Mouse (Mus musculus) forebrain, postnatal 0 days (tissue): ENCODE measurements around the gene Rcor2. TPM values are rescaled to one million over a fixed set of nuclear protein-coding genes. Genes with fewer than 3 reads are reported as not detected.

ENCODE experiments used
- ATAC-seq: fragments of 200-750 bp; cut with Nextera tagmentation; 2 replicates; pipeline ENCODE4 v1.8.0; 2017; ENCODE audit warnings: mild to moderate bottlenecking, moderate library complexity
- DNase-seq: peaks from one replicate; pipeline ENCODE4 v3.0.0-alpha.2; 2015
- H3K27ac ChIP-seq: fragments of 300-500 bp; sonication (generic); 2 replicates; pipeline ENCODE4 v1.5.1; 2014; ENCODE audit warnings: low read depth, mild to moderate bottlenecking, antibody characterized with exemption, low read length, moderate library complexity, mixed read lengths
- H3K27me3 ChIP-seq: fragments of 300-500 bp; sonication (generic); 2 replicates; pipeline ENCODE4 v1.6.1; 2014; ENCODE audit warnings: mild to moderate bottlenecking, low read length, mixed read lengths; ENCODE audit not compliant: insufficient read depth
- H3K36me3 ChIP-seq: fragments of 300-500 bp; sonication (generic); 2 replicates; pipeline ENCODE4 v1.6.1; 2014; ENCODE audit warnings: mild to moderate bottlenecking, moderate library complexity; ENCODE audit not compliant: insufficient read depth
- H3K4me1 ChIP-seq: fragments of 300-500 bp; sonication (generic); 2 replicates; pipeline ENCODE4 v1.6.1; 2014; ENCODE audit warnings: antibody characterized with exemption; ENCODE audit not compliant: insufficient read depth
- H3K4me2 ChIP-seq: fragments of 300-500 bp; sonication (generic); 2 replicates; pipeline ENCODE4 v1.6.1; 2014; ENCODE audit warnings: low read depth, mild to moderate bottlenecking, moderate library complexity
- H3K4me3 ChIP-seq: fragments of 300-500 bp; sonication (generic); 2 replicates; pipeline ENCODE4 v1.5.1; 2014; ENCODE audit warnings: low read depth, low read length, mixed read lengths
- H3K9ac ChIP-seq: fragments of 300-500 bp; sonication (generic); 2 replicates; pipeline ENCODE4 v1.6.1; 2014; ENCODE audit warnings: mild to moderate bottlenecking
- H3K9me3 ChIP-seq: fragments of 300-500 bp; sonication (generic); 2 replicates; pipeline ENCODE4 v1.6.1; 2016; ENCODE audit warnings: low read length
- CTCF ChIP-seq: sonication (generic); IDR thresholded peaks from 2 replicates; pipeline ENCODE4 v1.5.1; 2016; ENCODE audit warnings: antibody characterized with exemption, control low read depth, low read depth
- WGBS: fragments of 180-500 bp; shearing (Covaris S2); extraction: QIAGEN DNeasy Blood & Tissue Kit; methylation state at CpG from one replicate; pipeline ENCODE4 v1.1.7; 2014; 5-methylcytosine and 5-hydroxymethylcytosine counted together
- polyA plus RNA-seq: library from polyadenylated mRNA; unstranded; fragments of >200 nt; fragmentation: Nextera tagmentation; extraction: Ambion mirVana; gene quantifications from 2 replicates; pipeline ENCODE4 v1.2.1, GENCODE M21; 2015
- total RNA-seq: library from RNA; depleted of rRNA; stranded (reverse); fragments of >200 nt; gene quantifications from 2 replicates; pipeline ENCODE4 v1.2.3, GENCODE M21; 2014; rRNA removed

The Rcor2 gene
- 41.9 and 49.6 TPM in 2 replicates for total RNA-seq
- 13.7 and 14.5 TPM in 2 replicates for polyA plus RNA-seq

DNA sequence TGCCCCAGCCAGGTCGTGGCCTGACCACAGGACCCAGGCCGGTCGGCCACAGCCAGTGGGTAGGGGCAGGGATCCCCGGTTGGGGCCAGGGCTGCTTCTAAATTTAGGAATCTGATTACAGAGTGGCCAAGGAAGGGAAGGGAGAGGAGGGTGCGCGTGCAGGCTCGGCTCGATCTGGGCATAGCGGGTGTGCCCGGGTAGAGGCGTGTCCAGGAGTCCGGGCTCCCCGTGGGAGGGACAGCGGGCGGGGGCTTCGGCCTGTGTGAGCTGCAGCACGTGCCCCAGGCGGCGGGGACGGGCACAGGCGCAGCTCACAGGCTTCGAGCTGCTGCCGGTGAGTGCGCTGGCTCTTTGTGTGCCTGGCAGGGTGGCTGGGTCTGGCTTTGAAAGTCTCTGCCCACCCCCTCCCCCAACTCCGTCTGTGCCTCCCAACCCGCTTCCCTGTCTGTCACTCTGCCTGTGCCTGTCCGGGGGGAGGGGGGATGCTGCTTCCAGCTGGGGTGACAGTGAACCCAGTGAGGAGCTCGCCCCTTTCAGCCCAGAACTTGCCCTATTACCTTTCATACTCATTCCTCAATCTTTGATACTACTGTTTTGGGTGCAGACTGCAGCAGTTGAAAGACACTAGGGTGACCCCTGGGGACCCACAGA, at the start of gene Rcor2:
Rcor2 (plus strand) TSS at position 235 of the 651 bp plus-strand sequence.
- no peak for TF ChIP-seq CTCF
- H3K27ac ChIP-seq, result peak within 1 kb of the TSS; percentile 95
- peak within 1 kb of the TSS; percentile 79 for H3K4me3 ChIP-seq
- ATAC-seq (peak; percentile 58), DNase-seq (peak; percentile 87)
- H3K4me1 ChIP-seq, result peaks cover 29% of the 10 kb centered on the region
- peaks cover 15% of the 10 kb centered on the region for H3K36me3 ChIP-seq
- no peaks in the 10 kb centered on the region for H3K9me3 ChIP-seq
- WGBS, result 2% methylated on average over 27 of the region's 28 CpGs
- H3K27me3 ChIP-seq, result no peaks in the 10 kb centered on the region
- H3K9ac ChIP-seq, result peak within 1 kb of the TSS; percentile 80
- H3K4me2 ChIP-seq, result peak within 1 kb of the TSS; percentile 91

DNA sequence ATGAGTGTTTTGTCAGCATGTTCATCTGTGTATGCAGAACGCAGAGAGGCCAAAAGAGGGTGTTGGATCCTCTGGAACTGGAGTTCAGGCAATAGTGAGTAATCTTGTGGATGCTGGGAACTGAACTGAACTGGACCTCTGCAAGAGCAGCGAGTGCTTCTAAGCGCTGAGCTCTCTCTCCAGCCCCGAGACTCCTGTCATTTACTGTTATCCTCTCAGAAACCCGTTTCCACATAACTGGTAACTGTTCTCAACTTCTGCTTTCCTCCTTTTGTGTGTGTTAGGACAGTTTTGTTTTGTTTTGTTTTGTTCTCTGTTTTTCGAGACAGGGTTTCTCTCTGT, 49.2 kb upstream of the Rcor2 start:
- Histone ChIP-seq H3K36me3 (peaks cover 14% of the 10 kb centered on the region), H3K9me3 (no peaks in the 10 kb centered on the region), H3K4me1 (peaks cover 4% of the 10 kb centered on the region), H3K9ac (no peak overlapping the region), H3K4me2 (peak overlapping the region; percentile 78), H3K4me3 (peak overlapping the region; percentile 77), H3K27ac (no peak overlapping the region), H3K27me3 (no peaks in the 10 kb centered on the region)
- ATAC-seq, result no peak; the same call in 1 of the 2 replicates
- TF ChIP-seq CTCF, result no peak
- no peak for DNase-seq
- 11% methylated on average over 6 of the region's 6 CpGs for WGBS

GRCm38 (mm10) chr19:7218753-7219152, 48.4 kb upstream of the Rcor2 start:
- Histone ChIP-seq H3K9me3 (no peaks in the 10 kb centered on the region), H3K9ac (no peak overlapping the region), H3K36me3 (peaks cover 14% of the 10 kb centered on the region), H3K27me3 (no peaks in the 10 kb centered on the region), H3K27ac (no peak overlapping the region), H3K4me3 (no peak overlapping the region), H3K4me1 (peaks cover 4% of the 10 kb centered on the region), H3K4me2 (no peak overlapping the region)
- ATAC-seq, result no peak
- no peak for TF ChIP-seq CTCF
- WGBS, result 98% methylated on average over 5 of the region's 5 CpGs
- DNase-seq, result no peak

DNA sequence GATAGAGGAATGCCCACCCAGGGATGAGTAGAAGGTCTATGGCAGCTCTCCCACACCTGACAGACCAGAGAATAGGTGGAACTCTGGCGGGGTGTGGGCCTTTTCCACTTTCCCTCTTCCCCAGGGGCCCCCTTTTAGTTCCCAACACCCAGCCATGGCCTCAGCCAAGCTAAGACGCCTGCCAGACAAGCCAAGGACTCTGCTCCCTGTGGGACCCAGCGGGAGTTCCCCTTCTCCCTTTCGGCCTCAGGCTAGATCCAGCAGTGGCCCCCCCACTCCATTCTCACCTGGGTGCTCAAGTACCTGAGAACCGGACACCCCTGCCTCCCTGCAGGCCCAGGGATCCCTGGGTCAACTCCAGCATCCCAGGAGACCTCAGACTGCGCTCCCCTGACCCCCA, 44.9 kb upstream of the Rcor2 start:
- no peak for TF ChIP-seq CTCF
- 87% methylated on average over 6 of the region's 6 CpGs for WGBS
- Histone ChIP-seq H3K9ac (no peak overlapping the region), H3K27me3 (no peaks in the 10 kb centered on the region), H3K4me2 (no peak overlapping the region), H3K9me3 (no peaks in the 10 kb centered on the region), H3K27ac (no peak overlapping the region), H3K4me3 (no peak overlapping the region), H3K36me3 (peaks cover 14% of the 10 kb centered on the region), H3K4me1 (no peaks in the 10 kb centered on the region)
- ATAC-seq, result no peak
- no peak for DNase-seq

- 0 out of 2 replicates have a peak, but pooled peaks have one; percentile 15 for TF ChIP-seq CTCF
- Histone ChIP-seq H3K9me3 (no peaks in the 10 kb centered on the region), H3K27ac (no peak overlapping the region), H3K4me1 (no peaks in the 10 kb centered on the region), H3K36me3 (peaks cover 27% of the 10 kb centered on the region), H3K4me2 (no peak overlapping the region), H3K9ac (no peak overlapping the region), H3K4me3 (no peak overlapping the region), H3K27me3 (no peaks in the 10 kb centered on the region)
- no peak for ATAC-seq
- DNase-seq, result no peak
These were observed 43.6 kb upstream of the Rcor2 start for GRCm38 (mm10) chr19:7223488-7223887.

GRCm38 (mm10) chr19:7224253-7224652, 42.9 kb upstream of the Rcor2 start:
- H3K4me1 ChIP-seq, result no peaks in the 10 kb centered on the region
- 93% methylated on average over 3 of the region's 3 CpGs for WGBS

DNA sequence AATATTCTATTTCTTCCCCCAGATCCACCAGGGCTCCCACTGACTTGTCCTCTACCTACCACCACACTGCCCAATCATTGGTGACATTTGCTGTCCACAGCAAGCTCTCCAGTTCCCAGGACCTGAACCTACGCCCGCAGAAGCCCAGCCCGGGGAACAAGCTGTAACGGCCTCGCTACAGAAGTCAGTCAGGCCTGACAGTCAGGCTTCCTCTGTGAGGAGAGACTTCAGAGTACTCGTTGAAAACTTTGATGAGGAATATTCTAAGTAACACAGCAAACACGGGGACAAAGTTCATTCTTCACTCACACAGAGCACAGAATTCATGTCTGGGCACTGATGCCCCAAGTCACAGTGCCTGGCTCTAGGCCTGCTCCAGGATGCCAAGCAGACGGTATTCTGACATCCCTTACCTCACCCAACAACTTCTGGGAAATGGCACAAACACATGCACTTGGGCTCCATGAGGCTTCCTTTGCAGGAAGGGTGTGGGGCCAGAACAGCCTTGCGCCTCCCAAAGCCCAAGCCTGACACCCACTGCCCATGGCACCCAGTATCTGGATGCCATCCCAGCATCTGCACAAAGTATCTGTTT, 41.9 kb upstream of the Rcor2 start:
- Histone ChIP-seq H3K36me3 (peaks cover 43% of the 10 kb centered on the region), H3K4me1 (no peaks in the 10 kb centered on the region), H3K27ac (no peak overlapping the region), H3K4me3 (no peak overlapping the region), H3K9ac (no peak overlapping the region), H3K4me2 (no peak overlapping the region), H3K9me3 (no peaks in the 10 kb centered on the region), H3K27me3 (no peaks in the 10 kb centered on the region)
- 86% methylated on average over 9 of the region's 9 CpGs for WGBS
- no peak for TF ChIP-seq CTCF
- no peak for ATAC-seq
- DNase-seq, result no peak

More at GRCm38 (mm10) chr19:7224253-7224652, 42.9 kb upstream of the Rcor2 start:
- Histone ChIP-seq H3K4me3 (no peak overlapping the region), H3K9me3 (no peaks in the 10 kb centered on the region), H3K27me3 (no peaks in the 10 kb centered on the region), H3K36me3 (peaks cover 34% of the 10 kb centered on the region), H3K9ac (no peak overlapping the region), H3K4me2 (no peak overlapping the region), H3K27ac (no peak overlapping the region)
- TF ChIP-seq CTCF, result no peak
- DNase-seq, result no peak
- ATAC-seq, result no peak
